Mouse (Mus musculus) gastrocnemius, postnatal 4 days (tissue): Measurements from ENCODE around the gene Adgrl2. TPM values are rescaled to one million over a fixed set of nuclear protein-coding genes. Genes with fewer than 3 reads are reported as not detected.

ENCODE experiments used
- DNase-seq, 2 experiments: peaks; one replicate each; pipeline ENCODE4 v3.0.0; 2021 to 2022; ENCODE audit warnings: low spot score in 2 of 2, mixed read lengths in 2 of 2
- total RNA-seq, 2 experiments: library from RNA; stranded (reverse); gene quantifications; 2 replicates each; pipeline ENCODE4 v1.2.3; 2021

Adgrl2 gene
- total RNA-seq, 2 experiments from 2014 or later = 89.2 to 101 TPM

GRCm38 (mm10) chr3:148977838-148978237, 12.5 kb downstream of the Adgrl2 start:
- DNase-seq = no peak

- DNase-seq = no peak
Observed at GRCm38 (mm10) chr3:148977124-148977529, 13.2 kb downstream of the Adgrl2 start.

- DNase-seq = no peak
Observed at GRCm38 (mm10) chr3:148971893-148972596, 18.3 kb downstream of the Adgrl2 start.

- DNase-seq = no peak
Observed at GRCm38 (mm10) chr3:148964991-148965605, 25.3 kb downstream of the Adgrl2 start.

GRCm38 (mm10) chr3:148963381-148964044, 26.8 kb downstream of the Adgrl2 start:
- DNase-seq = no peak

GRCm38 (mm10) chr3:148961611-148962010, 28.7 kb downstream of the Adgrl2 start:
- DNase-seq = no peak

- DNase-seq = no peak
Observed at GRCm38 (mm10) chr3:148960751-148961289, 29.5 kb downstream of the Adgrl2 start.

GRCm38 (mm10) chr3:148960215-148960614, 30.1 kb downstream of the Adgrl2 start:
- DNase-seq = no peak

GRCm38 (mm10) chr3:148959327-148960025, 30.9 kb downstream of the Adgrl2 start:
- peak in 1 of 2 experiments; percentile 34 for DNase-seq

- no peak for DNase-seq
Observed at GRCm38 (mm10) chr3:148958714-148959113, 31.6 kb downstream of the Adgrl2 start.

GRCm38 (mm10) chr3:148958185-148958584, 32.2 kb downstream of the Adgrl2 start:
- DNase-seq = no peak

- DNase-seq = no peak
Observed at GRCm38 (mm10) chr3:148956887-148957286, 33.5 kb downstream of the Adgrl2 start.

- no peak for DNase-seq
Observed at GRCm38 (mm10) chr3:148949796-148950195, 40.6 kb downstream of the Adgrl2 start.

- DNase-seq = no peak
Observed at GRCm38 (mm10) chr3:148947805-148948405, 42.5 kb downstream of the Adgrl2 start.

- DNase-seq = no peak
Observed at GRCm38 (mm10) chr3:148947266-148947665, 43.1 kb downstream of the Adgrl2 start.

GRCm38 (mm10) chr3:148945534-148945933, 44.8 kb downstream of the Adgrl2 start:
- DNase-seq = no peak

- DNase-seq = no peak
Observed at GRCm38 (mm10) chr3:148939457-148939856, 50.9 kb downstream of the Adgrl2 start.

GRCm38 (mm10) chr3:148935056-148935455, 55.3 kb downstream of the Adgrl2 start:
- DNase-seq = no peak

- DNase-seq = no peak
Observed at GRCm38 (mm10) chr3:148934279-148934678, 56.1 kb downstream of the Adgrl2 start.

GRCm38 (mm10) chr3:148933160-148933559, 57.2 kb downstream of the Adgrl2 start:
- no peak for DNase-seq

GRCm38 (mm10) chr3:148930913-148931312, 59.4 kb downstream of the Adgrl2 start:
- DNase-seq = no peak
